Mouse (Mus musculus): Measurements from ENCODE around the gene Rnf222. TPM values are rescaled to one million over a fixed set of nuclear protein-coding genes. Genes with fewer than 3 reads are reported as not detected.

Gene Rnf222
- polyA plus RNA-seq, 1 experiment from 2014 or later: 0.09 TPM

GRCm38 (mm10) chr11:68863631-68864091 is 24.7 kb upstream of the Rnf222 start:
- Histone ChIP-seq H3K9me3 (no peaks in the 10 kb centered on the region), H3K9ac (no peak overlapping the region), H3K27me3 (0 out of 2 replicates have a peak, but pooled peaks cover 6% of the 10 kb centered on the region), H3K36me3 (no peaks in the 10 kb centered on the region), H3K4me2 (no peak overlapping the region), H3K27ac (no peak overlapping the region), H3K4me1 (replicated peaks) (peaks cover 3% of the 10 kb centered on the region; the same call in 1 of the 2 replicates), H3K4me3 (no peak overlapping the region)
- ATAC-seq (ENCODE audit: low FRiP score): no peak
- 82% methylated on average over 4 of the region's 4 CpGs for whole genome bisulfite sequencing

- Histone ChIP-seq H3K27me3 (0 out of 2 replicates have a peak, but pooled peaks cover 3% of the 10 kb centered on the region), H3K36me3 (no peaks in the 10 kb centered on the region), H3K9me3 (no peaks in the 10 kb centered on the region), H3K4me1 (replicated peaks) (peaks cover 3% of the 10 kb centered on the region; the same call in 1 of the 2 replicates), H3K9ac (no peak overlapping the region), H3K4me3 (no peak overlapping the region), H3K27ac (no peak overlapping the region), H3K4me2 (no peak overlapping the region)
- WGBS: 52% methylated on average over 9 of the region's 9 CpGs
- no peak for ATAC-seq (ENCODE audit: low FRiP score)
Observed at GRCm38 (mm10) chr11:68864544-68865189, 23.7 kb upstream of the Rnf222 start.

GRCm38 (mm10) chr11:68871277-68871676 is 17.1 kb upstream of the Rnf222 start:
- Histone ChIP-seq H3K36me3 (no peaks in the 10 kb centered on the region), H3K27me3 (no peaks in the 10 kb centered on the region), H3K4me3 (no peak overlapping the region), H3K4me1 (replicated peaks) (no peaks in the 10 kb centered on the region), H3K27ac (no peak overlapping the region), H3K9ac (no peak overlapping the region), H3K4me2 (no peak overlapping the region), H3K9me3 (no peaks in the 10 kb centered on the region)
- WGBS: 88% methylated on average over 9 of the region's 9 CpGs
- ATAC-seq (ENCODE audit: low FRiP score): no peak

GRCm38 (mm10) chr11:68871748-68872147 is 16.6 kb upstream of the Rnf222 start, which contains the start of gene Ndel1:
Ndel1 (minus strand) TSS chr11:68871858.
- Histone ChIP-seq H3K9me3 (no peaks in the 10 kb centered on the region), H3K27me3 (no peaks in the 10 kb centered on the region), H3K9ac (no peak within 1 kb of the TSS), H3K27ac (no peak within 1 kb of the TSS), H3K4me3 (no peak within 1 kb of the TSS), H3K4me1 (replicated peaks) (no peaks in the 10 kb centered on the region), H3K4me2 (no peak within 1 kb of the TSS), H3K36me3 (no peaks in the 10 kb centered on the region)
- ATAC-seq (ENCODE audit: low FRiP score): no peak
- WGBS: 62% methylated on average over 6 of the region's 6 CpGs

DNA sequence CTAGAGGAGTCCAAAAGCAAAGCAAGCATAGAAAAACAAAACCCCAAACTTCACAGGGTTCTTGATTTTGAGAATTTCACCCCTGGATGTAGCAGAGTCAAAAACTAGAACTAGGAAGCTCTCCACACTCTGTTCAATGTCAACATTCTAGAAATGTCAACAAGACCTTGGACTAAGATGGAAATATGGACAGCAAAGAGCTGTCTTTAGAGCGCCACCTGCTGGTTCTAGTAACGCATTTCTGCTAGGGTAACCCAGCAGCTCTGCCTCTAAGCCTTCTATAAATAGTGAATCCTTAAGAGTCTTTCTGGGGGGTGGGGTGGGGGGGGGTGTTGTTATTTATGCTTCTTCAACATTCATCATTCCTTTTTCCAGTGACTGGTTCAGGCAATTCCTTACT is 13.5 kb upstream of the Rnf222 start:
- Histone ChIP-seq H3K27me3 (no peaks in the 10 kb centered on the region), H3K4me3 (no peak overlapping the region), H3K27ac (no peak overlapping the region), H3K36me3 (no peaks in the 10 kb centered on the region), H3K9ac (no peak overlapping the region), H3K9me3 (no peaks in the 10 kb centered on the region), H3K4me1 (replicated peaks) (no peaks in the 10 kb centered on the region), H3K4me2 (no peak overlapping the region)
- 0% methylated on average over 2 of the region's 2 CpGs for whole genome bisulfite sequencing
- no peak for ATAC-seq (ENCODE audit: low FRiP score)

- no peaks in the 10 kb centered on the region for H3K36me3 ChIP-seq
- H3K9me3 ChIP-seq: no peaks in the 10 kb centered on the region
- peaks cover 3% of the 10 kb centered on the region; the same call in 1 of the 2 replicates for H3K27me3 ChIP-seq
- no peak overlapping the region for H3K4me2 ChIP-seq
- H3K4me1 ChIP-seq (replicated peaks): no peaks in the 10 kb centered on the region
- H3K9ac ChIP-seq: no peak overlapping the region
- H3K27ac ChIP-seq: no peak overlapping the region
- WGBS: 87% methylated on average over 5 of the region's 5 CpGs
- no peak for ATAC-seq (ENCODE audit: low FRiP score)
- H3K4me3 ChIP-seq: no peak overlapping the region
Observed at GRCm38 (mm10) chr11:68878811-68879210, 9.5 kb upstream of the Rnf222 start.

- peaks cover 3% of the 10 kb centered on the region; the same call in 1 of the 2 replicates for H3K27me3 ChIP-seq
- H3K9me3 ChIP-seq: no peaks in the 10 kb centered on the region
- no peaks in the 10 kb centered on the region for H3K4me1 ChIP-seq (replicated peaks)
- no peak for ATAC-seq (ENCODE audit: low FRiP score)
- 29% methylated on average over 14 of the region's 14 CpGs for WGBS
- H3K27ac ChIP-seq: no peak overlapping the region
- H3K36me3 ChIP-seq: no peaks in the 10 kb centered on the region
- H3K9ac ChIP-seq: no peak overlapping the region
- no peak overlapping the region for H3K4me3 ChIP-seq
- no peak overlapping the region for H3K4me2 ChIP-seq
Observed at GRCm38 (mm10) chr11:68882107-68882506, 6.2 kb upstream of the Rnf222 start.

DNA sequence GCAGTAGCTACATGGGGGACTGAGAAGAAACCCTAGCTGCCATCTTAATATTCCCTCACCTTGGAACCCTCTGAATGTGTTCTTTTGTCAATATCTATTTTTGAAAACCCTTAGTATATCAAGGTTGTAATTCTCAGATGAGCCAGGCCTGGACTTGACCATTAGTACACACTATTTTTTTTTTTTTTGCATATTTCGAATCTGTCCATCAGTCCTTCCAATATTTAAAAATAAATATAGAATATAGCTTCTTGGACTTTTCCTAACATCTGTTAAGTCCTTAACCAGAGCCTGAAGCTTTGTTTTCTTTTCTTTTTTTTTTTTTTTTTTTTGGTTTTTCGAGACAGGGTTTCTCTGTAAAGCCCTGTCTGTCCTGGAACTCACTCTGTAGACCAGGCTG is 4.5 kb upstream of the Rnf222 start:
- H3K4me2 ChIP-seq: no peak overlapping the region
- no peaks in the 10 kb centered on the region for H3K9me3 ChIP-seq
- H3K4me1 ChIP-seq (replicated peaks): no peaks in the 10 kb centered on the region
- peaks cover 3% of the 10 kb centered on the region; the same call in 1 of the 2 replicates for H3K27me3 ChIP-seq
- H3K9ac ChIP-seq: no peak overlapping the region
- 77% methylated on average over 2 of the region's 2 CpGs for WGBS
- no peak overlapping the region for H3K27ac ChIP-seq
- no peak for ATAC-seq (ENCODE audit: low FRiP score)
- no peaks in the 10 kb centered on the region for H3K36me3 ChIP-seq
- no peak overlapping the region for H3K4me3 ChIP-seq

GRCm38 (mm10) chr11:68884368-68884767 is 4.0 kb upstream of the Rnf222 start:
- H3K27ac ChIP-seq: no peak overlapping the region
- H3K4me1 ChIP-seq (replicated peaks): no peaks in the 10 kb centered on the region
- H3K36me3 ChIP-seq: no peaks in the 10 kb centered on the region
- no peak for ATAC-seq (ENCODE audit: low FRiP score)
- H3K9ac ChIP-seq: no peak overlapping the region
- H3K27me3 ChIP-seq: peaks cover 3% of the 10 kb centered on the region; the same call in 1 of the 2 replicates
- no peaks in the 10 kb centered on the region for H3K9me3 ChIP-seq
- no peak overlapping the region for H3K4me2 ChIP-seq
- no peak overlapping the region for H3K4me3 ChIP-seq
- WGBS: 85% methylated on average over 5 of the region's 5 CpGs

DNA sequence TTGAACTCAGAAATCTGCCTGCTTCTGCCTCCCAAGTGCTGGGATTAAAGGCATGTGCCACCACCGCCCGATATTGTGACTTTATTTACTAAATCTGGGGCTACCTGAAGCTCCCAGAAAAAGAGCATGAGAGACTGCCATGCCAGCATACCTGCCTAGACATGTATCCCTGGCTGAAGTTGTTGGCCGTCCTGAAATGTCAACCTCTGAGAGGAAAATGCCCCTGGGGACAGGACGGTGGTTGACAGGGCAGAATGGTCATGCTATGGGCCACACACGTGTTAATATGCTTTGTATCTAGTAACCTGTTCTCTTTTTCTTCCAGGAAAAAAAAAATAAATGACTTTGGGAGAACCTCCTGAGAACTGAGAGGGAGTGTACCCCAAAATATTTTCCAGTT is 2.3 kb upstream of the Rnf222 start:
- Histone ChIP-seq H3K4me3 (no peak overlapping the region), H3K36me3 (no peaks in the 10 kb centered on the region), H3K4me1 (replicated peaks) (no peaks in the 10 kb centered on the region), H3K9me3 (no peaks in the 10 kb centered on the region), H3K27ac (no peak overlapping the region), H3K9ac (no peak overlapping the region), H3K4me2 (no peak overlapping the region), H3K27me3 (peaks cover 3% of the 10 kb centered on the region; the same call in 1 of the 2 replicates)
- WGBS: 82% methylated on average over 5 of the region's 5 CpGs
- ATAC-seq (ENCODE audit: low FRiP score): no peak

DNA sequence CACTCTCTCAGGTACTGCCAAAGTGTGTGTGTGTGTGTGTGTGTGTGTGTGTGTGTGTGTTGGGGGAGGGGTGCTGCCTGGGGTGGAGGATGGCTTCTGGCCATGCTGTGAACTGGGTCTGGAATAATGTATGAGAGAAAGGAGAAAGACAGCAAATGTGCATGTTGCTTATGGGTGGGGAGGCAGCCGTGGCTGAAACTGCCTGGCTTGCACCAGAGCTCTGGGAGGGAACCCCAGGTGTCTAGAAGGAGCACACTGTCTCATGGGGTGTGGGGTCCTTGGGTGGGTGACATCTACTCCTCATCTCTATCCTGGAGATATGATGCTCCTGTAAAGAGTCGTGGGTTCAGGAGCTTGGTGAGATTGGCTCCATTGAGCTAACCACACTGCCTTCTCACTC is 300 bp downstream of the Rnf222 start:
- no peaks in the 10 kb centered on the region for H3K27me3 ChIP-seq
- no peak overlapping the region for H3K4me2 ChIP-seq
- no peak overlapping the region for H3K9ac ChIP-seq
- H3K27ac ChIP-seq: no peak overlapping the region
- ATAC-seq (ENCODE audit: low FRiP score): no peak
- 79% methylated on average over 2 of the region's 2 CpGs for WGBS
- no peaks in the 10 kb centered on the region for H3K9me3 ChIP-seq
- no peaks in the 10 kb centered on the region for H3K4me1 ChIP-seq (replicated peaks)
- H3K4me3 ChIP-seq: no peak overlapping the region
- no peaks in the 10 kb centered on the region for H3K36me3 ChIP-seq

GRCm38 (mm10) chr11:68890625-68891024 is 2.3 kb downstream of the Rnf222 start:
- no peak for ATAC-seq (ENCODE audit: low FRiP score)
- 36% methylated on average over 2 of the region's 2 CpGs for WGBS
- Histone ChIP-seq H3K27ac (no peak overlapping the region), H3K9ac (no peak overlapping the region), H3K4me1 (replicated peaks) (no peaks in the 10 kb centered on the region), H3K27me3 (no peaks in the 10 kb centered on the region), H3K36me3 (no peaks in the 10 kb centered on the region), H3K4me3 (no peak overlapping the region), H3K9me3 (no peaks in the 10 kb centered on the region), H3K4me2 (no peak overlapping the region)

- no peak overlapping the region for H3K4me2 ChIP-seq
- no peaks in the 10 kb centered on the region for H3K4me1 ChIP-seq (replicated peaks)
- 80% methylated on average over 5 of the region's 5 CpGs for WGBS
- no peaks in the 10 kb centered on the region for H3K9me3 ChIP-seq
- peak overlapping the region; percentile 24; the same call in 1 of the 2 replicates for H3K9ac ChIP-seq
- no peaks in the 10 kb centered on the region for H3K27me3 ChIP-seq
- no peak overlapping the region for H3K4me3 ChIP-seq
- no peaks in the 10 kb centered on the region for H3K36me3 ChIP-seq
- ATAC-seq (ENCODE audit: low FRiP score): no peak
- no peak overlapping the region for H3K27ac ChIP-seq
Observed at GRCm38 (mm10) chr11:68891823-68892222, 3.5 kb downstream of the Rnf222 start.
